Mouse (Mus musculus) liver, embryonic 11.5 days (tissue): ENCODE measurements around the gene Myo5a. TPM values are rescaled to one million over a fixed set of nuclear protein-coding genes. Genes with fewer than 3 reads are reported as not detected.

Experiments used
- ATAC-seq: fragments of 200-750 bp; cut with Nextera tagmentation; replicated peaks from 2 replicates; pipeline ENCODE4 v1.8.0; 2017; ENCODE audit warnings: moderate number of reproducible peaks, mild to moderate bottlenecking, moderate TSS enrichment, moderate library complexity; ENCODE audit not compliant: low FRiP score
- DNase-seq: peaks from one replicate; pipeline ENCODE4 v3.0.0-alpha.2; 2017; ENCODE audit warnings: low spot score
- H3K27ac ChIP-seq: fragments of 300-500 bp; sonication (generic); 2 replicates; pipeline ENCODE4 v1.5.1; 2014; ENCODE audit warnings: mild to moderate bottlenecking, low read depth, low read length, control low read depth
- H3K27me3 ChIP-seq: fragments of 300-500 bp; sonication (generic); replicated peaks from 2 replicates; pipeline ENCODE4 v1.6.1; 2014; ENCODE audit warnings: low read length, mixed read lengths; ENCODE audit not compliant: control insufficient read depth, insufficient read depth
- H3K36me3 ChIP-seq: fragments of 300-500 bp; sonication (generic); 2 replicates; pipeline ENCODE4 v1.6.1; 2014; ENCODE audit warnings: mild to moderate bottlenecking, low read length, moderate library complexity, mixed read lengths; ENCODE audit not compliant: control insufficient read depth, insufficient read depth
- H3K4me1 ChIP-seq: fragments of 300-500 bp; sonication (generic); replicated peaks from 2 replicates; pipeline ENCODE4 v1.6.1; 2014; ENCODE audit warnings: low read length, mixed read lengths; ENCODE audit not compliant: control insufficient read depth, insufficient read depth
- H3K4me2 ChIP-seq: fragments of 300-500 bp; sonication (generic); 2 replicates; pipeline ENCODE4 v1.6.1; 2014; ENCODE audit warnings: mild to moderate bottlenecking, control low read depth, moderate library complexity
- H3K4me3 ChIP-seq: fragments of 300-500 bp; sonication (generic); 2 replicates; pipeline ENCODE4 v1.5.1; 2014; ENCODE audit warnings: low read depth, low read length, control low read depth
- H3K9ac ChIP-seq: fragments of 300-500 bp; sonication (generic); 2 replicates; pipeline ENCODE4 v1.6.1; 2014; ENCODE audit warnings: low read depth, low read length, control low read depth
- H3K9me3 ChIP-seq: fragments of 300-500 bp; sonication (generic); 2 replicates; pipeline ENCODE4 v1.6.1; 2016; ENCODE audit warnings: low read length, inconsistent platforms, mixed read lengths; ENCODE audit not compliant: control insufficient read depth
- WGBS: fragments of 180-500 bp; shearing (Covaris S2); extraction: QIAGEN DNeasy Blood & Tissue Kit; methylation state at CpG from one replicate; pipeline ENCODE4 v1.1.7; 2014; 5-methylcytosine and 5-hydroxymethylcytosine counted together
- polyA plus RNA-seq: library from polyadenylated mRNA; unstranded; fragments of >200 nt; fragmentation: Nextera tagmentation; extraction: Ambion mirVana; gene quantifications from 2 replicates; pipeline ENCODE4 v1.2.1, GENCODE M21; 2014

The Myo5a gene
- polyA plus RNA-seq, 1 experiment from 2014 or later: 7.5 TPM

- no peaks in the 10 kb centered on the region for H3K27me3 ChIP-seq
- H3K36me3 ChIP-seq: no peaks in the 10 kb centered on the region
- H3K4me1 ChIP-seq: peaks cover 11% of the 10 kb centered on the region
- peak within 1 kb of the TSS; percentile 91 for H3K4me3 ChIP-seq
- H3K27ac ChIP-seq: peak within 1 kb of the TSS; percentile 62; the same call in 1 of the 2 replicates
- H3K4me2 ChIP-seq: peak within 1 kb of the TSS; percentile 86
- peak within 1 kb of the TSS; percentile 96 for H3K9ac ChIP-seq
- no peaks in the 10 kb centered on the region for H3K9me3 ChIP-seq
- DNase-seq (peak; percentile 83), ATAC-seq (peak; percentile 89)
- WGBS: under 1% methylated on average over 72 of the region's 73 CpGs
Observed at GRCm38 (mm10) chr9:75037451-75038356, 33.1 kb upstream of the Myo5a start, which contains the start of gene Arpp19. Gene Arpp19 (plus strand): TSS chr9:75037614.

DNA sequence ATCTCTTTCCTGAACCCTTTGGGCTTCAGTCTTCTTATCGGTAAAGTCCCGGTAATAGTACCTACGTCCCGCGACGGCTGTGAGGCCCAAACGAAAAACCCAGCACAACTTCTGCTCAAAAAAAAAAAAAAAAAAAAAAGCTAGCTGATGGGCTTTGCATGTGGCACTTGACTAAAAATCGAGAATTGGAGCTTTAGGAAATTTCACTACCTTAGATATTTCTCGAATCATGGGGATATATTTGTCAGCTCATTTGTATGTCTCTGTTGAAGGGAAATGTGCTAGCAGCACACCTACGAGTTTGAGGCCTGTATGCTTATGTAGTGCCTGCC, 32.5 kb upstream of the Myo5a start:
- Histone ChIP-seq H3K27me3 (no peaks in the 10 kb centered on the region), H3K27ac (no peak overlapping the region), H3K9ac (peak overlapping the region; percentile 96), H3K36me3 (0 out of 2 replicates have a peak, but pooled peaks cover 2% of the 10 kb centered on the region), H3K4me2 (peak overlapping the region; percentile 86), H3K9me3 (no peaks in the 10 kb centered on the region), H3K4me1 (peaks cover 11% of the 10 kb centered on the region), H3K4me3 (peak overlapping the region; percentile 91)
- ATAC-seq: no peak; the same call in 1 of the 2 replicates
- WGBS: 2% methylated on average over 10 of the region's 10 CpGs
- DNase-seq: no peak

DNA sequence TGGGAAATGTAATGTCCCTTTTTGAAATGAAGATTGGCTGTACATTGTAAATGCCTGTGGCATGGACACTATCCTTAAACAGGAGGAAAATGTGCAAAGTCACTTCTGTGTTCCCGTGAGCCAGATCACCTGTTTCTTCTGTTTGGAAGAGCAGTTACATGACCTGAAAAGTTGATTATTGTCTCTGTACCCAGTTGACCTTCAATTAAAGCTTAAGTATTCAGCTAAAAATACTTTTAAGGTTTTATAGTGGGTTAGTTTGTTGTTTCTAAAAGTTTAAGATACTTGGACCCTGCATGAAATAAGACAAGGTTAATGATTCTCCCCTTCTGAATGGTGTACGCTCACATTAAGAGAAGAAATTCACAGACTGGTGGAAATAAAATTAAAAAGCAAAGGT, 30.2 kb upstream of the Myo5a start:
- no peak for ATAC-seq
- Histone ChIP-seq H3K36me3 (0 out of 2 replicates have a peak, but pooled peaks cover 3% of the 10 kb centered on the region), H3K9ac (no peak overlapping the region), H3K27ac (no peak overlapping the region), H3K4me1 (peaks cover 11% of the 10 kb centered on the region), H3K27me3 (no peaks in the 10 kb centered on the region), H3K9me3 (no peaks in the 10 kb centered on the region), H3K4me2 (no peak overlapping the region), H3K4me3 (no peak overlapping the region)
- DNase-seq: no peak
- WGBS: 84% methylated on average over 2 of the region's 2 CpGs

DNA sequence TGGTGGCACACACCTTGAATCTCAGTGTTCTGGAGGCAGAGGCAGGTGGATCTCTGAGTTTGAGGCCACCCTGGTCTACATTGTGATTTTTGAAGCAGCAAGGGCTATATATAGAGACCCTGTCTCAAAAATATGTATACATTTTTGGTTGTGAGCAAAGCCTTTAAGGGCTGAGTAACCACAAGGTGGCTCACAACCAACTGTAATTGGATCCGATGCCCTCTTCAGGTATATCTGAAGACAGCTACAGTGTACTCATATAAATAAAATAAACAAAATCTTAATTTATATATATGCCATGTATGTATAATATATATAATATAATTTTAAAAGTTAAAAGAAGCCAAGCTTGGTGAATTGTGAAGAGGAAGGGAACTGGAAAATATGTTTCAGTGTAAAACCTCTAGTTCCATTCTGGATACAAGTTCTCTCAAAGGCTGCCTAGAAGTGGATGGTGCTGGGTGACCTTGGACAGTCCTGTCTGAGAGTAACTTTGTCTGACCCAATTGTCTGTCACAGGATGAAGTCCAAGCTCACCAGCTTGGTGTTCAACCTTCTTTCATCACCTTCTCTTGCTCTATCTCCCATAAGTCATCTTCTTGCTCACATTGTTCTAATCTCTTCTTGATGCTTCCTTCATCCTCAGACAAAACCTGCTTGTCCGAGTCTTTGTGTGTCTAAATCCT, 28.8 kb upstream of the Myo5a start:
- ATAC-seq (no peak), DNase-seq (peak; percentile 10)
- 77% methylated on average over 2 of the region's 2 CpGs for WGBS

GRCm38 (mm10) chr9:75043191-75043590, 27.6 kb upstream of the Myo5a start:
- no peak overlapping the region for H3K27ac ChIP-seq
- peaks cover 11% of the 10 kb centered on the region for H3K4me1 ChIP-seq
- H3K27me3 ChIP-seq: no peaks in the 10 kb centered on the region
- no peaks in the 10 kb centered on the region for H3K9me3 ChIP-seq
- WGBS: 85% methylated on average over 2 of the region's 2 CpGs
- H3K4me3 ChIP-seq: no peak overlapping the region
- no peak for DNase-seq
- H3K36me3 ChIP-seq: peaks cover 3% of the 10 kb centered on the region; the same call in 1 of the 2 replicates
- no peak overlapping the region for H3K4me2 ChIP-seq
- ATAC-seq: no peak
- H3K9ac ChIP-seq: no peak overlapping the region

More for the DNA sequence above, 28.8 kb upstream of the Myo5a start:
- Histone ChIP-seq H3K36me3 (peaks cover 3% of the 10 kb centered on the region; the same call in 1 of the 2 replicates), H3K27me3 (no peaks in the 10 kb centered on the region), H3K27ac (no peak overlapping the region), H3K9me3 (no peaks in the 10 kb centered on the region), H3K4me3 (no peak overlapping the region), H3K4me2 (no peak overlapping the region), H3K4me1 (peaks cover 11% of the 10 kb centered on the region), H3K9ac (no peak overlapping the region)

DNA sequence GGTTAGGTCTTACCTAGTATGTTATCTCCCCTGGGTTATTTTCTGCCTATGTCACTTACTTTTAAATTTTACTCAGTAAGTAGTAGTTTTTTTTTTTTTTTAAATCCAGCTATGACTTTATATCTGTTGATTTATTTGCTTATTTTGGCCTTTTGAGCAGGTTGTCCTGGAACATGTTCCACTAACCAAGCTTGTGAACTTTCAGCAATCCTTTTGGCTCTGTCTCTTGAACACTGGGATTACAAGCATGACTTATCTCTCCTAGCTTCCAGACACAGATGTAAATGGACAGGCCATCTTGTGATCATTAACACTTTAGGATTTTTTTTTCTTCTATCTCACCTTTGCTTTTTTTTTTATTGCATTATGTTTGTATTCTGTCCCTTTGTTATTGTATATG, 23.7 kb upstream of the Myo5a start:
- no peak overlapping the region for H3K27ac ChIP-seq
- H3K4me1 ChIP-seq: no peaks in the 10 kb centered on the region; the same call in 1 of the 2 replicates
- no peak overlapping the region for H3K4me2 ChIP-seq
- DNase-seq: no peak
- H3K4me3 ChIP-seq: no peak overlapping the region
- peaks cover 3% of the 10 kb centered on the region; the same call in 1 of the 2 replicates for H3K36me3 ChIP-seq
- no peaks in the 10 kb centered on the region for H3K27me3 ChIP-seq
- no peak for ATAC-seq
- no peak overlapping the region for H3K9ac ChIP-seq
- H3K9me3 ChIP-seq: no peaks in the 10 kb centered on the region

- ATAC-seq: no peak
- Histone ChIP-seq H3K9ac (no peak overlapping the region), H3K27ac (no peak overlapping the region), H3K4me3 (no peak overlapping the region), H3K4me1 (no peaks in the 10 kb centered on the region; the same call in 1 of the 2 replicates), H3K9me3 (no peaks in the 10 kb centered on the region), H3K36me3 (no peaks in the 10 kb centered on the region; the same call in 1 of the 2 replicates), H3K4me2 (no peak overlapping the region), H3K27me3 (no peaks in the 10 kb centered on the region)
- 78% methylated on average over 3 of the region's 3 CpGs for WGBS
- DNase-seq: no peak
Observed at GRCm38 (mm10) chr9:75049100-75049499, 21.7 kb upstream of the Myo5a start.

GRCm38 (mm10) chr9:75050003-75050402, 20.8 kb upstream of the Myo5a start:
- H3K4me2 ChIP-seq: no peak overlapping the region
- DNase-seq (no peak), ATAC-seq (0 out of 2 replicates have a peak, but pooled peaks have one; percentile 45)
- H3K9ac ChIP-seq: no peak overlapping the region
- H3K27me3 ChIP-seq: no peaks in the 10 kb centered on the region
- 42% methylated on average over 3 of the region's 3 CpGs for WGBS
- H3K4me3 ChIP-seq: no peak overlapping the region
- H3K27ac ChIP-seq: no peak overlapping the region
- no peaks in the 10 kb centered on the region for H3K9me3 ChIP-seq
- H3K4me1 ChIP-seq: no peaks in the 10 kb centered on the region; the same call in 1 of the 2 replicates
- no peaks in the 10 kb centered on the region; the same call in 1 of the 2 replicates for H3K36me3 ChIP-seq
